10 mouse cellular contexts compared by ENCODE assay signal in the genomic region with DNA sequence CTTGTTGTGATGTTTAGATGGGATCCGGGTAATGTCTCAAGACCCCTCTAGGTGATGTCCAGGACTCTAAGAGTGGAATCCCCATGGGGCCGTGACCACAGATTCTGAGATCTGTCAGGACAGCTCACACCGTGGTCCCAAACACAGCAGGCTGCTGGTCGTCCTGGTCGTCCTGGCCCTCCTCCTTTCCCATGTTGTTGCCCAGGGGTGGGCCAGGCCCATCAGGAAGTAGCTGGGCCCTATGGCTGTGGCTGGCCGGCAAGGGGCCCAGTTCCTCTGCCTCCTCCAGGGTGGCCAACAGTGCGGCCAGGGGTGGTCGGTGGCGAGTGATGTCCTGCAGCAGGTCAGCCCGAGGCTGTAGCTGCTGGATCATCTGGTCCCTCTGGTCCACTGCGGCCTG. TPM values are rescaled to one million over a fixed set of nuclear protein-coding genes. Genes with fewer than 3 reads are reported as not detected.
DNase-seq lines count a peak whose midpoint lies in the region; ATAC-seq lines count a peak whose summit lies in the region.
"Had no signal": no experiment of that assay in that cellular context is flagged by ENCODE, and none has a peak within 500 bp of the region (broad histone marks: within the 10 kb centered on the region; RNA-seq: fewer than 3 reads in every experiment).

No protein-coding gene starts in this region.

- ATAC-seq in liver, embryonic 12.5 days = no peak
- ATAC-seq in hindbrain, embryonic 12.5 days (ENCODE audit: low FRiP score) = no peak
- no peak for ATAC-seq in midbrain, embryonic 16.5 days
- ATAC-seq in inflammation-experienced regulatory T-cells, adult 6 months = no peak

- peak; percentile 65 for DNase-seq in cerebellum, adult 11-12 months
- DNase-seq in cerebellum, postnatal 4 days (ENCODE audit: low spot score in 2 of 2) = no peak
- no peak for DNase-seq in liver
- no peak for DNase-seq in spleen, postnatal 10 days (ENCODE audit: low spot score in 2 of 2)

- no peaks in the 10 kb centered on the region for H3K9me3 ChIP-seq in liver, embryonic 12.5 days (replicated peaks)
- no peaks in the 10 kb centered on the region for H3K9me3 ChIP-seq in hindbrain, embryonic 12.5 days (replicated peaks)
- H3K9me3 ChIP-seq in midbrain, embryonic 16.5 days (replicated peaks; ENCODE audit: control insufficient read depth, low read length, poor library complexity, severe bottlenecking) = no peaks in the 10 kb centered on the region
- H3K9me3 ChIP-seq: liver, embryonic 15.5 days had no signal

- no peak overlapping the region for H3K4me3 ChIP-seq in liver, embryonic 12.5 days
- peak overlapping the region; percentile 74; the same call in 1 of the 2 replicates for H3K4me3 ChIP-seq in hindbrain, embryonic 12.5 days
- peak overlapping the region; percentile 76; the same call in 1 of the 2 replicates for H3K4me3 ChIP-seq in midbrain, embryonic 16.5 days (ENCODE audit: low read depth, low read length)

- H3K36me3 ChIP-seq in liver, embryonic 12.5 days = peaks cover 36% of the 10 kb centered on the region
- peaks cover 26% of the 10 kb centered on the region for H3K36me3 ChIP-seq in hindbrain, embryonic 12.5 days
- peaks cover 20% of the 10 kb centered on the region for H3K36me3 ChIP-seq in midbrain, embryonic 16.5 days (ENCODE audit: control insufficient read depth, insufficient read depth, low read length)

- 54% methylated on average over 11 of the region's 11 CpGs for WGBS in liver, embryonic 12.5 days (ENCODE audit: insufficient replicate concordance)
- WGBS in hindbrain, embryonic 12.5 days = 60% methylated on average over 11 of the region's 11 CpGs
- 65% methylated on average over 11 of the region's 11 CpGs for WGBS in midbrain, embryonic 16.5 days

- peak overlapping the region; percentile 18; the same call in 1 of the 2 replicates for H3K9ac ChIP-seq in liver, embryonic 12.5 days
- 0 out of 2 replicates have a peak overlapping the region, but pooled peaks have one; percentile 84 for H3K9ac ChIP-seq in hindbrain, embryonic 12.5 days
- H3K9ac ChIP-seq in midbrain, embryonic 16.5 days (ENCODE audit: low read depth, low read length) = peak overlapping the region; percentile 82; the same call in 1 of the 2 replicates
- H3K9ac ChIP-seq: liver, embryonic 15.5 days had no signal

- peak overlapping the region; percentile 96; the same call in 1 of the 2 replicates for H3K4me2 ChIP-seq in liver, embryonic 12.5 days
- peak overlapping the region; percentile 64 for H3K4me2 ChIP-seq in hindbrain, embryonic 12.5 days (replicated peaks)
- peak overlapping the region; percentile 70 for H3K4me2 ChIP-seq in midbrain, embryonic 16.5 days (ENCODE audit: low read length)

- H3K27ac ChIP-seq in liver, embryonic 12.5 days = no peak overlapping the region
- H3K27ac ChIP-seq in hindbrain, embryonic 12.5 days = no peak overlapping the region
- no peak overlapping the region for H3K27ac ChIP-seq in midbrain, embryonic 16.5 days (ENCODE audit: low read length)
- H3K27ac ChIP-seq: kidney, postnatal 0 days; liver, embryonic 15.5 days had no signal

- H3K27me3 ChIP-seq in liver, embryonic 12.5 days (replicated peaks) = no peaks in the 10 kb centered on the region
- H3K27me3 ChIP-seq in hindbrain, embryonic 12.5 days = no peaks in the 10 kb centered on the region
- no peaks in the 10 kb centered on the region for H3K27me3 ChIP-seq in midbrain, embryonic 16.5 days (ENCODE audit: control insufficient read depth, insufficient read depth, low read depth, low read length)
- H3K27me3 ChIP-seq: liver, embryonic 15.5 days had no signal

- peaks cover 34% of the 10 kb centered on the region for H3K4me1 ChIP-seq in liver, embryonic 12.5 days
- peaks cover 31% of the 10 kb centered on the region for H3K4me1 ChIP-seq in hindbrain, embryonic 12.5 days
- peaks cover 23% of the 10 kb centered on the region for H3K4me1 ChIP-seq in midbrain, embryonic 16.5 days (ENCODE audit: control insufficient read depth, insufficient read depth, low read length)

RNA-seq across cellular contexts. Expression of gene Ndufa11, which starts 2.2 kb away (rescaled TPM):
- polyA plus RNA-seq in liver, embryonic 12.5 days (2016; fragmentation: Nextera tagmentation; extraction: Ambion mirVana) = 265 and 282 TPM in 2 replicates
- polyA plus RNA-seq in hindbrain, embryonic 12.5 days (2016; fragmentation: Nextera tagmentation; extraction: Ambion mirVana) = 323 and 382 TPM in 2 replicates
- polyA plus RNA-seq in midbrain, embryonic 16.5 days (2015; fragmentation: Nextera tagmentation; extraction: Ambion mirVana) = 492 and 497 TPM in 2 replicates
- 100 to 1,000 TPM; 216 to 257 (median 247) TPM for polyA plus RNA-seq in inflammation-experienced regulatory T-cells, adult 6 months (2017; shearing (Covaris generic))

RNA-seq across cellular contexts. Expression of gene Vmac, which starts 2.5 kb away (rescaled TPM):
- polyA plus RNA-seq in liver, embryonic 12.5 days (2016; fragmentation: Nextera tagmentation; extraction: Ambion mirVana) = 3.8 and 4.0 TPM in 2 replicates
- polyA plus RNA-seq in hindbrain, embryonic 12.5 days (2016; fragmentation: Nextera tagmentation; extraction: Ambion mirVana) = 15.3 and 18.1 TPM in 2 replicates
- 15.6 and 16.1 TPM in 2 replicates for polyA plus RNA-seq in midbrain, embryonic 16.5 days (2015; fragmentation: Nextera tagmentation; extraction: Ambion mirVana)
- 1 to 10 TPM; 3.1 to 7.4 (median 3.8) TPM for polyA plus RNA-seq in inflammation-experienced regulatory T-cells, adult 6 months (2017; shearing (Covaris generic))

RNA-seq across cellular contexts. Expression of gene Nrtn, which starts 42.0 kb away (rescaled TPM):
- polyA plus RNA-seq in liver, embryonic 12.5 days (2016; fragmentation: Nextera tagmentation; extraction: Ambion mirVana) = 3.2 and 4.1 TPM in 2 replicates
- 3.9 and 5.1 TPM in 2 replicates for polyA plus RNA-seq in hindbrain, embryonic 12.5 days (2016; fragmentation: Nextera tagmentation; extraction: Ambion mirVana)
- 2.5 and 4.0 TPM in 2 replicates for polyA plus RNA-seq in midbrain, embryonic 16.5 days (2015; fragmentation: Nextera tagmentation; extraction: Ambion mirVana)
- not detected for polyA plus RNA-seq in inflammation-experienced regulatory T-cells, adult 6 months (2017; shearing (Covaris generic))

RNA-seq across cellular contexts. Expression of gene Ranbp3, which starts 42.3 kb away (rescaled TPM):
- 66.3 and 67.5 TPM in 2 replicates for polyA plus RNA-seq in liver, embryonic 12.5 days (2016; fragmentation: Nextera tagmentation; extraction: Ambion mirVana)
- polyA plus RNA-seq in hindbrain, embryonic 12.5 days (2016; fragmentation: Nextera tagmentation; extraction: Ambion mirVana) = 98.2 and 105 TPM in 2 replicates
- 107 and 112 TPM in 2 replicates for polyA plus RNA-seq in midbrain, embryonic 16.5 days (2015; fragmentation: Nextera tagmentation; extraction: Ambion mirVana)
- 10 to 100 TPM; 54.4 to 59.4 (median 58.4) TPM for polyA plus RNA-seq in inflammation-experienced regulatory T-cells, adult 6 months (2017; shearing (Covaris generic))

RNA-seq across cellular contexts. Expression of gene Dus3l, which starts 49.2 kb away (rescaled TPM):
- polyA plus RNA-seq in liver, embryonic 12.5 days (2016; fragmentation: Nextera tagmentation; extraction: Ambion mirVana) = 24.1 and 24.6 TPM in 2 replicates
- 46.8 and 47.6 TPM in 2 replicates for polyA plus RNA-seq in hindbrain, embryonic 12.5 days (2016; fragmentation: Nextera tagmentation; extraction: Ambion mirVana)
- 96.8 and 106 TPM in 2 replicates for polyA plus RNA-seq in midbrain, embryonic 16.5 days (2015; fragmentation: Nextera tagmentation; extraction: Ambion mirVana)
- polyA plus RNA-seq in inflammation-experienced regulatory T-cells, adult 6 months (2017; shearing (Covaris generic)) = 10 to 100 TPM; 16.2 to 34.6 (median 34.0) TPM

Comparison
In these comparisons a context has a peak if more than half of its experiments do, and no peak if none do; other contexts are left out.
1. H3K9ac ChIP-seq: peak in every context shown above with its lines; median percentile 84 in hindbrain, embryonic 12.5 days; 82 in midbrain, embryonic 16.5 days; 18 in liver, embryonic 12.5 days.